Mouse (Mus musculus) CH12.LX (cell line): Measurements from ENCODE around the gene Tns2. TPM values are rescaled to one million over a fixed set of nuclear protein-coding genes. Genes with fewer than 3 reads are reported as not detected.

Experiments
- DNase-seq: peaks from one replicate; pipeline ENCODE4 v3.0.0-alpha.2; 2013; ENCODE audit errors: extremely low read depth
- H3K27ac ChIP-seq: 2 replicates; pipeline ENCODE4 v1.5.1; 2012; ENCODE audit warnings: low read depth, mild to moderate bottlenecking, control low read depth, moderate library complexity; ENCODE audit not compliant: insufficient read depth
- H3K27me3 ChIP-seq: replicated peaks from 2 replicates; pipeline ENCODE3; 2012; ENCODE audit warnings: inconsistent platforms
- H3K36me3 ChIP-seq, 2 experiments: replicated peaks in 1 of 2; 2 replicates each; pipeline versions ENCODE3 to v1.6.1; 2012; ENCODE audit warnings: inconsistent platforms in 1 of 2, low read length in 1 of 2, mild to moderate bottlenecking in 1 of 2, mixed read lengths in 1 of 2, moderate library complexity in 1 of 2; ENCODE audit not compliant: control insufficient read depth in 1 of 2, insufficient read depth in 1 of 2
- H3K4me1 ChIP-seq, 2 experiments: 2 replicates each; pipeline ENCODE4 v1.6.1; 2012; ENCODE audit warnings: inconsistent platforms in 1 of 2, moderate library complexity in 1 of 2; ENCODE audit not compliant: insufficient read depth in 2 of 2, control insufficient read depth in 1 of 2
- H3K4me2 ChIP-seq: 2 replicates; pipeline ENCODE4 v1.6.1; 2012; ENCODE audit warnings: low read depth, mild to moderate bottlenecking, control low read depth; ENCODE audit not compliant: poor library complexity, insufficient read depth, severe bottlenecking
- H3K4me3 ChIP-seq, 3 experiments: fragments of 150-350 bp in 1 of 3; sonication (generic) in 1 of 3; replicated peaks in 1 of 3; 2 replicates each; pipeline versions ENCODE3 to v1.5.1; 2011 to 2012; ENCODE audit warnings: low read depth in 2 of 3, low read length in 2 of 3, mild to moderate bottlenecking in 2 of 3, moderate library complexity in 2 of 3, control low read depth in 1 of 3, improper control_type of control experiment in 1 of 3, inconsistent platforms in 1 of 3, mixed read lengths in 1 of 3; ENCODE audit not compliant: poor library complexity in 1 of 3
- H3K79me2 ChIP-seq: replicated peaks from 2 replicates; pipeline ENCODE4 v1.6.1; 2012; ENCODE audit warnings: mild to moderate bottlenecking, moderate library complexity; ENCODE audit not compliant: control insufficient read depth, poor library complexity, insufficient read depth, severe bottlenecking; ENCODE audit errors: extremely low read depth
- H3K9ac ChIP-seq: 2 replicates; pipeline ENCODE4 v1.6.1; 2012; ENCODE audit warnings: low read depth, mild to moderate bottlenecking, control low read depth, moderate library complexity; ENCODE audit not compliant: insufficient read depth
- H3K9me3 ChIP-seq: replicated peaks from 2 replicates; pipeline ENCODE3; 2012; ENCODE audit warnings: low read length, inconsistent platforms, mixed read lengths
- CHD2 ChIP-seq: IDR thresholded peaks from 2 replicates; pipeline ENCODE4 v1.6.1; 2011; ENCODE audit warnings: low read length, improper control_type of control experiment
- CTCF ChIP-seq, 2 experiments: IDR thresholded peaks in 1 of 2; conservative IDR thresholded peaks in 1 of 2; 2 replicates each; pipeline ENCODE4 v1.5.1; 2011 to 2012; ENCODE audit warnings: low read depth in 2 of 2, low read length in 2 of 2, improper control_type of control experiment in 1 of 2, inconsistent platforms in 1 of 2, mild to moderate bottlenecking in 1 of 2, moderate library complexity in 1 of 2
- ELF1 ChIP-seq: IDR thresholded peaks from 2 replicates; pipeline ENCODE4 v1.6.1; 2014; ENCODE audit warnings: low read depth, mild to moderate bottlenecking, inconsistent platforms, low read length, improper control_type of control experiment
- EP300 ChIP-seq: IDR thresholded peaks from 2 replicates; pipeline ENCODE4 v1.6.1; 2011; ENCODE audit warnings: low read length, improper control_type of control experiment
- ETS1 ChIP-seq: conservative IDR thresholded peaks from 2 replicates; pipeline ENCODE4 v1.6.1; 2012; ENCODE audit warnings: low read depth, mild to moderate bottlenecking, inconsistent platforms, low read length, improper control_type of control experiment, moderate library complexity
- GABPA ChIP-seq: IDR thresholded peaks from 2 replicates; pipeline ENCODE4 v1.6.1; 2012; ENCODE audit warnings: low read depth, low read length, improper control_type of control experiment, inconsistent platforms; ENCODE audit not compliant: insufficient replicate concordance
- HCFC1 ChIP-seq: IDR thresholded peaks from 2 replicates; pipeline ENCODE4 v1.6.1; 2012; ENCODE audit warnings: low read depth, mild to moderate bottlenecking, inconsistent platforms, low read length, improper control_type of control experiment
- IRF4 ChIP-seq: IDR thresholded peaks from 2 replicates; pipeline ENCODE4 v1.6.1; 2014; ENCODE audit warnings: low read depth, mild to moderate bottlenecking, inconsistent platforms, low read length, improper control_type of control experiment
- MAFK ChIP-seq: IDR thresholded peaks from 2 replicates; pipeline ENCODE4 v1.6.1; 2011; ENCODE audit warnings: low read length, improper control_type of control experiment; ENCODE audit not compliant: insufficient replicate concordance
- MAZ ChIP-seq: IDR thresholded peaks from 2 replicates; pipeline ENCODE4 v1.6.1; 2012; ENCODE audit warnings: low read depth, mild to moderate bottlenecking, inconsistent platforms, low read length, improper control_type of control experiment, moderate library complexity
- MEF2A ChIP-seq: IDR thresholded peaks from 2 replicates; pipeline ENCODE4 v1.6.1; 2014; ENCODE audit warnings: low read depth, mild to moderate bottlenecking, inconsistent platforms, low read length, improper control_type of control experiment, borderline replicate concordance
- MXI1 ChIP-seq: IDR thresholded peaks from 2 replicates; pipeline ENCODE4 v1.6.1; 2011; ENCODE audit warnings: mild to moderate bottlenecking, low read depth, low read length, improper control_type of control experiment
- MYC ChIP-seq: IDR thresholded peaks from 2 replicates; pipeline ENCODE4 v1.6.1; 2011; ENCODE audit warnings: low read depth, mild to moderate bottlenecking, improper control_type of control experiment, low read length
- NELFE ChIP-seq: IDR thresholded peaks from 2 replicates; pipeline ENCODE4 v1.6.1; 2011; ENCODE audit warnings: low read depth, low read length, improper control_type of control experiment
- NRF1 ChIP-seq: IDR thresholded peaks from 2 replicates; pipeline ENCODE4 v1.6.1; 2014; ENCODE audit warnings: low read depth, mild to moderate bottlenecking, inconsistent platforms, low read length, improper control_type of control experiment, moderate library complexity
- POLR2A ChIP-seq: IDR thresholded peaks from 2 replicates; pipeline ENCODE4 v1.6.1; 2011; ENCODE audit warnings: low read depth, mild to moderate bottlenecking, improper control_type of control experiment, low read length
- POLR2AphosphoS2 ChIP-seq: IDR thresholded peaks from 2 replicates; pipeline ENCODE4 v1.6.1; 2011; ENCODE audit warnings: low read depth, low read length, improper control_type of control experiment
- RAD21 ChIP-seq: IDR thresholded peaks from 2 replicates; pipeline ENCODE4 v1.6.1; 2011; ENCODE audit warnings: low read depth, mild to moderate bottlenecking, low read length, improper control_type of control experiment, moderate library complexity
- SIN3A ChIP-seq: IDR thresholded peaks from 2 replicates; pipeline ENCODE4 v1.6.1; 2012; ENCODE audit warnings: low read length, improper control_type of control experiment, inconsistent platforms
- SMC3 ChIP-seq: IDR thresholded peaks from 2 replicates; pipeline ENCODE4 v1.6.1; 2011; ENCODE audit warnings: low read depth, low read length, improper control_type of control experiment
- TBP ChIP-seq: conservative IDR thresholded peaks from 2 replicates; pipeline ENCODE4 v1.6.1; 2011; ENCODE audit warnings: low read depth, low read length, improper control_type of control experiment
- TCF12 ChIP-seq: IDR thresholded peaks from 2 replicates; pipeline ENCODE4 v1.6.1; 2014; ENCODE audit warnings: low read depth, mild to moderate bottlenecking, inconsistent platforms, low read length, improper control_type of control experiment
- UBTF ChIP-seq: IDR thresholded peaks from 2 replicates; pipeline ENCODE4 v1.6.1; 2012; ENCODE audit warnings: low read depth, mild to moderate bottlenecking, inconsistent platforms, low read length, improper control_type of control experiment, moderate library complexity
- USF2 ChIP-seq: conservative IDR thresholded peaks from 2 replicates; pipeline ENCODE4 v1.6.1; 2011; ENCODE audit warnings: low read depth, low read length, improper control_type of control experiment
- ZC3H11A ChIP-seq: IDR thresholded peaks from 2 replicates; pipeline ENCODE4 v1.6.1; 2012; ENCODE audit warnings: low read depth, mild to moderate bottlenecking, inconsistent platforms, low read length, improper control_type of control experiment
- ZKSCAN1 ChIP-seq: IDR thresholded peaks from 2 replicates; pipeline ENCODE4 v1.6.1; 2012; ENCODE audit warnings: low read depth, inconsistent platforms, low read length, improper control_type of control experiment, borderline replicate concordance
- ZNF384 ChIP-seq: IDR thresholded peaks from 2 replicates; pipeline ENCODE4 v1.6.1; 2012; ENCODE audit warnings: low read depth, low read length, improper control_type of control experiment, inconsistent platforms
- dilution Hi-C: fragments of 300-500 bp; cut with MboI; formaldehyde crosslinking; loops from 2 replicates; pipeline ENCODE4 v1.14.3; 2020; ENCODE audit warnings: low sequenced_read_pairs; ENCODE audit not compliant: extremely low pct_unique_long_range_greater_than_20kb, extremely low pct_ligation_motif_present
- in situ Hi-C: fragments of 300-500 bp; cut with MboI; formaldehyde crosslinking; loops from 3 replicates; pipeline ENCODE4 v1.14.3; 2019; ENCODE audit warnings: low sequenced_read_pairs, low pct_ligation_motif_present, low pct_unique_long_range_greater_than_20kb, mixed read lengths
- polyA plus RNA-seq: library from polyadenylated mRNA; unstranded; fragments of >175 nt; gene quantifications from 2 replicates; pipeline ENCODE4 v1.2.1, GENCODE M21; 2012; ENCODE audit warnings: low read depth; ENCODE audit not compliant: insufficient read length
- total RNA-seq, 2 experiments: library from RNA; depleted of rRNA; stranded (reverse); fragments of 300-350 nt in 1 of 2; fragments of >200 nt in 1 of 2; gene quantifications; 2 replicates each; pipeline ENCODE4 v1.2.3; 2012 to 2014

Gene Tns2
- total and polyA plus RNA-seq, 3 experiments, result 0.13 to 0.34 TPM; not detected in 1

DNA sequence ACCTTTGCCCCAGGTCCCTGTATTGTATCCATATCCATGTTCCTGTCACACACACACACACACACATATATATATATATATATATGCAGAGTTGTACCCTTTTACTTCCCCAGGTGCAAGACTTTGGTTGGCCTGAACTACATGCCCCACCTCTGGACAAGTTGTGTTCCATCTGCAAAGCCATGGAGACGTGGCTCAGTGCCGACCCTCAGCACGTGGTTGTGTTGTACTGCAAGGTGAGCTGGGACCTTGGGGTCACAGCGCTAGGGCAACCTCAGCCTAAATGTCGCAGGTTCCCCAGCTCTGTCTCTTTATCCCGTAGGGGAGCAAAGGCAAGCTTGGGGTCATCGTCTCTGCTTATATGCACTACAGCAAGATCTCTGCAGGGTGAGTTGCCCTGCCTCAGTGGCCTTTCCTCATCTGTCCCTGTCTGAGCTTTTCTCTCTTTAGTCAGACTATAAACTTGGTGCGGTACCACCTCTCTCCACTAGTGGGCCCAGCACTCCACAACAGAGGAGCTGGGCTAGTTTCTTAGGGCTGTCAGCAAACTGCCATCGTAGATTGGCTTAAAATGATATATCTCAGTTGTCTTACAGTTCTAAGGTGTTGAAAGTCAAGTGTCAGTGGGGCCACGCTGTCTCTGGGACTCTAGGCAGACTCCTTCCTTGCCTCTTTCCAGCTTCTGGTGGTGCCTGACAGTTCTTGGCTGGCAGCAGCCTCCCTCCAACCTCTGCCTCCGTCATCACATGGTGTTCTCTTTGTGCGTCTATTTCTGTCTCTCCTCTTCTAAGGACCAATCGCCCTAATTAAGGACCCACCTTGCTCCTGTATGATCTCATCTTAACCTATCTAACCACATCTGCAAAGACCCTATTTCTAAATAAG is 7.7 kb downstream of the Tns2 start:
- no peak for TF ChIP-seq MEF2A
- TF ChIP-seq TBP, result no peak
- TF ChIP-seq MAZ, result no peak
- TF ChIP-seq IRF4, result 0 out of 2 replicates have a peak, but pooled peaks have one; percentile 26
- TF ChIP-seq NELFE, result peak; percentile 26; the same call in 1 of the 2 replicates
- peak; percentile 87 to 95 for TF ChIP-seq CTCF (conservative IDR thresholded peaks at IDR 0.05 in 1 of 2, IDR thresholded peaks at IDR 0.05 in 1 of 2; ENCODE audit: low read depth in 2 of 2, low read length in 2 of 2)
- peak; percentile 33 for TF ChIP-seq SMC3
- no peak for TF ChIP-seq GABPA
- peak; percentile 60 for TF ChIP-seq RAD21
- in situ Hi-C loops (no loop called here), dilution Hi-C loops (no loop called here)
- H3K9ac ChIP-seq, result no peak overlapping the region
- H3K4me1 ChIP-seq, result peaks cover 18 to 48% of the 10 kb centered on the region in 2 experiments
- H3K9me3 ChIP-seq, result no peaks in the 10 kb centered on the region
- H3K4me2 ChIP-seq, result peak overlapping the region; percentile 77; the same call in 1 of the 2 replicates
- H3K4me3 ChIP-seq, result no peak overlapping the region
- H3K79me2 ChIP-seq, result no peaks in the 10 kb centered on the region
- DNase-seq, result peak; percentile 88
- H3K27me3 ChIP-seq, result peaks cover 53% of the 10 kb centered on the region
- no peaks in the 10 kb centered on the region for H3K36me3 ChIP-seq
- no peak overlapping the region for H3K27ac ChIP-seq

DNA sequence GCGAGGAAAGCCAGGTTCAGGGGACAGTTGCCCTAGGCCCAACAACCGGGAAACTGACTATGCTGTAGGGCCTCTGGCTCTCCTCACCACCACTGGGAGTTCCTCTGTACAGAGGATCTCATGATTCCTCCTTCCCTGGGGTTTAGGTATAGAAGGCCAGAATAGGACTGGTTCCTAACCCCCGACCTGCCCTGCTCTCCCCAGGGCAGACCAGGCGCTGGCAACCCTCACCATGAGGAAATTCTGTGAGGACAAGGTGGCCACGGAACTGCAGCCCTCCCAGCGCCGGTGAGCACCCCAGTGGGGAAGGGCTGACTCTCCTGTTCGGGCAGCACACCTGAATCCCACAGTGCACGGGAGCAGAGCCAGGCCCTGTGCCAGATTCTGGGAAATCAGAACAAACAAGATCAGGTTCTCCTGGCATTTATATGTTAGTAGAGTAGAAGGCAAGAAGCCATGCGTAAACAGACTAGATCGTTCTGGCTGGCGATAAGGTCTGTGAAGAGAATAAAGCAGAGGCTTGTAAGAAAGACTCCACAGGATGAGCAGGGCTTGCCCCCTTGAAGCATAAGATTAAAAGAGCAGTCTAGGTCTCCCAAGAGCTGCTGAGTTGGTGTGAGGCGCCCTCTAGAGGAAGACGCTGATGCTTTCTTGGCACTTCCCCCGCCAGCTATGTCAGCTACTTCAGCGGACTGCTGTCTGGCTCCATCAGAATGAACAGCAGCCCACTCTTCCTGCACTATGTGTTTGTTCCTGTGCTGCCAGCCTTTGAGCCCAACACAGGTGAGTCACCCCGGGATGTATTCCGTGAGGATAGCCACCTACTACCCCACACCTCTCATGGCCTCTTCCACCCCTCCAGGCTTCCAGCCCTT is 8.7 kb downstream of the Tns2 start:
- peak; percentile 90 for DNase-seq
- H3K27me3 ChIP-seq, result peaks cover 43% of the 10 kb centered on the region
- H3K9me3 ChIP-seq, result no peaks in the 10 kb centered on the region
- dilution Hi-C loops (no loop called here), in situ Hi-C loops (no loop called here)
- no peaks in the 10 kb centered on the region for H3K79me2 ChIP-seq
- H3K4me2 ChIP-seq, result no peak overlapping the region
- H3K4me1 ChIP-seq, result peaks cover 18 to 48% of the 10 kb centered on the region in 2 experiments
- no peak overlapping the region for H3K9ac ChIP-seq
- no peaks in the 10 kb centered on the region for H3K36me3 ChIP-seq
- no peak overlapping the region for H3K4me3 ChIP-seq
- no peak overlapping the region for H3K27ac ChIP-seq
- TF ChIP-seq POLR2AphosphoS2, result no peak
- no peak for TF ChIP-seq TBP
- peak; percentile 87 to 93 for TF ChIP-seq CTCF (conservative IDR thresholded peaks at IDR 0.05 in 1 of 2, IDR thresholded peaks at IDR 0.05 in 1 of 2; ENCODE audit: low read depth in 2 of 2, low read length in 2 of 2)
- TF ChIP-seq POLR2A, result no peak
- TF ChIP-seq ZC3H11A, result no peak
- no peak for TF ChIP-seq NELFE
- no peak for TF ChIP-seq EP300
- 0 out of 2 replicates have a peak, but pooled peaks have one; percentile 10 for TF ChIP-seq MAFK
- TF ChIP-seq SIN3A, result no peak
- TF ChIP-seq ELF1, result no peak
- TF ChIP-seq ETS1, result no peak
- TF ChIP-seq MAZ, result no peak
- no peak for TF ChIP-seq HCFC1
- no peak for TF ChIP-seq NRF1
- TF ChIP-seq USF2, result no peak
- peak; percentile 74 for TF ChIP-seq RAD21
- no peak for TF ChIP-seq GABPA
- TF ChIP-seq MYC, result no peak
- 0 out of 2 replicates have a peak, but pooled peaks have one; percentile 29 for TF ChIP-seq TCF12
- no peak for TF ChIP-seq UBTF
- no peak for TF ChIP-seq MEF2A
- TF ChIP-seq MXI1, result no peak
- TF ChIP-seq ZKSCAN1, result no peak
- TF ChIP-seq ZNF384, result no peak
- TF ChIP-seq CHD2, result no peak
